Mouse (Mus musculus): Measurements from ENCODE around the gene Tex44. TPM values are rescaled to one million over a fixed set of nuclear protein-coding genes. Genes with fewer than 3 reads are reported as not detected.

The Tex44 gene
- polyA plus RNA-seq, 1 experiment from 2014 or later: not detected

DNA sequence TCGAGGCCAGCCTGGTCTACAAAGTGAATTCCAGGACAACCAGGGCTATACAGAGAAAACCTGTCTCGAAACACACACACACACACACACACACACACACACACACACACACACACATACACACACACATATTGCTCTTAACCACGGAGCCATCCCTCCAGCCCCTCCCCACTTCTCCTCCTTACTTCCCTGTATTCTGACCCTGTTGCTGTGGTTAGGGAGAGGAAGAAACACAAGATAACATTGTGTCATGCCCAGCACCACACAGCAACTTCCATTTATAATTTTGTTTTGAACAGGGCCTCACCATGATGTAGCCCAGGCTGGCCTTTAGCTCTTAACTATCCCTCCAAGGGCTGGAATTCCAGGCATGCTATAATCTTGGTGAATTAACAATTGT lies 26.8 kb upstream of the Tex44 start:
- Histone ChIP-seq H3K27me3 (no peaks in the 10 kb centered on the region), H3K27ac (no peak overlapping the region), H3K4me3 (no peak overlapping the region), H3K9me3 (no peaks in the 10 kb centered on the region), H3K4me1 (no peaks in the 10 kb centered on the region; the same call in 1 of the 2 replicates), H3K4me2 (replicated peaks) (no peak overlapping the region), H3K36me3 (no peaks in the 10 kb centered on the region), H3K9ac (no peak overlapping the region)
- ATAC-seq (ENCODE audit: insufficient number of reproducible peaks, insufficient read depth, low FRiP score, low TSS enrichment): no peak
- WGBS: 74% methylated on average over 3 of the region's 3 CpGs

DNA sequence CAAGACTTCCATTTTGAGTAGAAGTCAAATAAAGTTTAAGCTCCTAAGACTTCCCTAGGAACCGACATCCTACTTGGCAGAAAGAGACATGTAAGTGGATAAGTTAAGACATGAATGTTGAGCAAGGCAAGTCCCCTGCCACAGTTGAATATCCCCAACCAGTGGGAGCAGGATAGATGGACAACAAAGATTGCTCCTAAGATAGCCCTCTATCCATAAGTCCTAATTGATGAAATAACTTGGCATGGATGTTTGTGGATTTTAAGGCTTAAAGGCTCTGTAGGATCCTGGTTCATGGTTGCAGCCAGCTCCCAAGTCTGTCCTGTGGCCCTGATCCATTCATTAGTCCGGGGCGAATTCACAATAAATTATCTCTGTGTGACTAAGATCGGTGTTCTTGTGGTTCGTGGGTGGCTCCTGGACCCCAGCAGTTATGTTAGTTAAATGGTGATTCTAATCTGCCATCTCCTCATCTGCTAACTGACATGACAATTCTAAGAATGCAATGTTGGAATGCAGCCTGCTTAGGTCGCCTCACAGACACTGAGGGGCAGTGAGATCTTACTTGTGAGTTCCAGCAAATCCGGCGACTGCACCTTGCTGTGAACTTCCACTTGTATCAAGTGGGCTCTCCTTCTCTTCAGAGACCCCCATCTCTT lies 25.9 kb upstream of the Tex44 start:
- no peak overlapping the region for H3K27ac ChIP-seq
- no peak for ATAC-seq (ENCODE audit: insufficient number of reproducible peaks, insufficient read depth, low FRiP score, low TSS enrichment)
- WGBS: 74% methylated on average over 8 of the region's 8 CpGs

GRCm38 (mm10) chr1:86404834-86405233 lies 21.3 kb upstream of the Tex44 start:
- H3K27me3 ChIP-seq: no peaks in the 10 kb centered on the region
- no peaks in the 10 kb centered on the region for H3K4me1 ChIP-seq
- no peaks in the 10 kb centered on the region for H3K36me3 ChIP-seq
- no peaks in the 10 kb centered on the region for H3K9me3 ChIP-seq
- no peak overlapping the region for H3K4me2 ChIP-seq (replicated peaks)
- 62% methylated on average over 5 of the region's 5 CpGs for WGBS
- no peak for ATAC-seq (ENCODE audit: insufficient number of reproducible peaks, insufficient read depth, low FRiP score, low TSS enrichment)
- H3K9ac ChIP-seq: no peak overlapping the region
- H3K4me3 ChIP-seq: no peak overlapping the region
- H3K27ac ChIP-seq: no peak overlapping the region

More for the DNA sequence above, 25.9 kb upstream of the Tex44 start:
- Histone ChIP-seq H3K9ac (no peak overlapping the region), H3K9me3 (no peaks in the 10 kb centered on the region), H3K4me2 (replicated peaks) (no peak overlapping the region), H3K4me1 (no peaks in the 10 kb centered on the region; the same call in 1 of the 2 replicates), H3K36me3 (no peaks in the 10 kb centered on the region), H3K27me3 (no peaks in the 10 kb centered on the region), H3K4me3 (no peak overlapping the region)

- no peak overlapping the region for H3K4me2 ChIP-seq (replicated peaks)
- ATAC-seq (ENCODE audit: insufficient number of reproducible peaks, insufficient read depth, low FRiP score, low TSS enrichment): no peak
- 77% methylated on average over 4 of the region's 4 CpGs for WGBS
- H3K27ac ChIP-seq: no peak overlapping the region
- H3K27me3 ChIP-seq: no peaks in the 10 kb centered on the region
- H3K9ac ChIP-seq: no peak overlapping the region
- H3K4me3 ChIP-seq: no peak overlapping the region
- no peaks in the 10 kb centered on the region for H3K9me3 ChIP-seq
- H3K4me1 ChIP-seq: no peaks in the 10 kb centered on the region
- H3K36me3 ChIP-seq: no peaks in the 10 kb centered on the region
These were observed 19.8 kb upstream of the Tex44 start for GRCm38 (mm10) chr1:86406313-86406712.

DNA sequence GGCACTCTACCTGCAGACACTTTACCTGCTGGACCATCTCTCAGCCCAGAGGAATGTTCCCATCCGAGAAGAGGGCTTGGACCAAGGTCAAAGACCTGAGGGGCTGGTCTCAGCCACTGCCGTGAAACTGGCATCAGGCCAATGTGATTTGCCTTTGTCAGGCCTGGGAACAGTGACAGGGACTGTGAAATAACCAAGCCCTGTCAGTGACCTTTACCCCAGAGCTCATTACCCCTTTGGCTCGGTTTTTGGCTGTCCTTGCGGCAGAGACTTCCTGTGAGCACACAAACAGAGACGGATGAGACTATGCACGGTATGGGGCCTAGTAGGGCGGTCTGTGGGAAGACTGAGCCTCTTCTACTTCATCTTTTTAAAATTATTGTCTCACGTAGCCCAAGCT lies 19.2 kb upstream of the Tex44 start:
- Histone ChIP-seq H3K9ac (no peak overlapping the region), H3K9me3 (no peaks in the 10 kb centered on the region), H3K4me1 (no peaks in the 10 kb centered on the region), H3K4me3 (no peak overlapping the region), H3K27me3 (no peaks in the 10 kb centered on the region), H3K36me3 (no peaks in the 10 kb centered on the region), H3K4me2 (replicated peaks) (no peak overlapping the region), H3K27ac (no peak overlapping the region)
- ATAC-seq (ENCODE audit: insufficient number of reproducible peaks, insufficient read depth, low FRiP score, low TSS enrichment): no peak
- WGBS: 65% methylated on average over 8 of the region's 8 CpGs

DNA sequence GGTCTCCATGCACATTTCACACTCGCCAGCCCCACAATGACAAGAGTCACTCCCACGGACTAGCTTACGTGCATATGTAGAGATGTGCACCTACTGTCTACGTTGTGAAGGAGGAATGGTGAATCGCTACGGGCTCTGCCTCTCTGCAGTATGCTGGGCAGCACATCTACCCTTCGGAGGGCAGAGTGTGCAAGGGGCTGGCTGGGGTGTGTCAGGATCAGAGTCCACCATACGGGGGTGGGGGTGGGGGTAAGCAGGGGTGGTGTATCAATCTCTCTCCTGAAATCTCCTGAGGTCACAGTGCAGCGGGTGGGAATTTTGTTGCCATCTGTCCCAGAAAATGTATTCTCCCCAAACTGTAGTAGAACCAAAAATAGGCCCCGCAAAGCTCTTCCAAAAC lies 17.6 kb upstream of the Tex44 start:
- H3K4me1 ChIP-seq: no peaks in the 10 kb centered on the region
- H3K4me3 ChIP-seq: no peak overlapping the region
- no peaks in the 10 kb centered on the region for H3K27me3 ChIP-seq
- H3K9me3 ChIP-seq: no peaks in the 10 kb centered on the region
- no peak for ATAC-seq (ENCODE audit: insufficient number of reproducible peaks, insufficient read depth, low FRiP score, low TSS enrichment)
- no peak overlapping the region for H3K9ac ChIP-seq
- H3K36me3 ChIP-seq: no peaks in the 10 kb centered on the region
- H3K4me2 ChIP-seq (replicated peaks): no peak overlapping the region
- 78% methylated on average over 10 of the region's 10 CpGs for WGBS
- no peak overlapping the region for H3K27ac ChIP-seq

- Histone ChIP-seq H3K27me3 (no peaks in the 10 kb centered on the region), H3K9me3 (no peaks in the 10 kb centered on the region), H3K4me2 (replicated peaks) (no peak overlapping the region), H3K36me3 (no peaks in the 10 kb centered on the region), H3K9ac (no peak overlapping the region), H3K4me3 (no peak overlapping the region), H3K4me1 (no peaks in the 10 kb centered on the region), H3K27ac (no peak overlapping the region)
- 84% methylated on average over 2 of the region's 2 CpGs for WGBS
- ATAC-seq (ENCODE audit: insufficient number of reproducible peaks, insufficient read depth, low FRiP score, low TSS enrichment): no peak
These were observed 16.7 kb upstream of the Tex44 start for GRCm38 (mm10) chr1:86409476-86409875.

DNA sequence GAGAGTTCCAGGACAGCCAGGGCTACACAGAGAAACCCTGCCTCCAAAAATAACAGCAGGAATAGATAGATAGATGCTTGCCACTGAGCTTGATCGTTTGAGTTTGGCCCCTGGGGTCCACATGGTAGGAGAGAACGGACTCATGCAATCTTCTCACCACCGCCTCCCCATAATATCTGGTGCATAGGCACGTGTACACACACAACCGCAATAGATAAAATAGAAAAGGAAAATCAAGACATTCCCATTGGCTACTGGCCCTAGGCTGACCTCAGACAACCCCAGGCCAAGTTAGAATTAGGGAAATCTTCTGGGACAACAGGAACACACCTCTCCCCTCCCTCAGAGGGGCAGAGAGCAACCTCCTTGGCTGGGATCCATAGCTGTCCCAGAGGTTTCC lies 11.4 kb upstream of the Tex44 start:
- H3K27ac ChIP-seq: no peak overlapping the region
- WGBS: 81% methylated on average over 5 of the region's 5 CpGs
- no peak overlapping the region for H3K9ac ChIP-seq
- H3K4me2 ChIP-seq (replicated peaks): no peak overlapping the region
- no peaks in the 10 kb centered on the region for H3K4me1 ChIP-seq
- no peak overlapping the region for H3K4me3 ChIP-seq
- no peaks in the 10 kb centered on the region for H3K9me3 ChIP-seq
- no peak for ATAC-seq (ENCODE audit: insufficient number of reproducible peaks, insufficient read depth, low FRiP score, low TSS enrichment)
- no peaks in the 10 kb centered on the region for H3K36me3 ChIP-seq
- no peaks in the 10 kb centered on the region for H3K27me3 ChIP-seq

DNA sequence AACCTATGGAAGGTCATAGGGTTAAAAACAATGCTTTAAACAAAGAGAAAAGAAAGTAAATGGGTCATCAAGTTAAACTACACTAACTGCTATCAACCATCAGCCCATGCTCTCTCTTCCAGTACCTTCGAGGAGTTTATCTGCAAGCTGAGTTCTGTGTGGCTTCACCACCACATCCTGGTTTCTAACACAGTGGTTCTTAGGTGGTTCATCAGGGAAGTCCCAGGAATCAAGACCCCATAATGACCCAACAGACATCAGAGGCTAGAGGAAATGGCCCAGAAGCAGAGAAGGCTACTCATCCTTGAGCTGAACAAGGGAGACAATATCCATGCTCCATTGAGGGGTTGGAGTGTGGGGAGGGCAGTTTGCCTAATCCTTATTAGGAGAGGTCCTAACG lies 11.0 kb upstream of the Tex44 start:
- Histone ChIP-seq H3K9me3 (no peaks in the 10 kb centered on the region), H3K4me1 (no peaks in the 10 kb centered on the region), H3K27me3 (no peaks in the 10 kb centered on the region), H3K4me3 (no peak overlapping the region), H3K36me3 (no peaks in the 10 kb centered on the region), H3K27ac (no peak overlapping the region), H3K9ac (no peak overlapping the region), H3K4me2 (replicated peaks) (no peak overlapping the region)
- ATAC-seq (ENCODE audit: insufficient number of reproducible peaks, insufficient read depth, low FRiP score, low TSS enrichment): no peak
- 74% methylated on average over 2 of the region's 2 CpGs for WGBS

DNA sequence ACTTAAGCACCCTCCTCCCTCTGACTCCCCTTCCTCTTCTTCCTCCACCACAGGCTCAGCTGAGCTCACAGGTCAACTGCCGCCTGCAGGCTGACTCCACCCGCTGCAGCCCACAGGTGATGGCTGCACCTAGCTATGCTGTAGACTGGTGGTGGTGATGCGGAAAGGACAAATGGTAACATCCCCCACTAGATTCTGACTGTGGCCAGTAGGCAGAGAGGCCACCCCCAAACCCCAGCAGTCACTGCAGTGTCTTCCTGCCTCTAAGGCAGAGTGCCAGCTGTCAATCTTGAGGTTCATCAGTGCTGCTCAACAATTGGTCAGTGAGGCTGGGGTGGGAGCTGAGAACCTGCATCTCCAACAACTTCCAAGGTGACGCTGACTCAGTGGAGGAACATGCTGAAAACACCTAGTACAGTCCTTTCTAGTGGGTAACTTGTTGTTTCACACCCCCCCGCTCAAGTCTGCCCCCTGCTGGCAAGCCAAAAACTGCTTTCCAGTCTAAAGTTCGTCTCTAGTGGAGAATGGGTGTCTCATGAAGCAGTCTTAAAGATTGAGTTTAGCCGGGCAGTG lies 10.4 kb upstream of the Tex44 start:
- Histone ChIP-seq H3K4me2 (replicated peaks) (no peak overlapping the region), H3K27me3 (no peaks in the 10 kb centered on the region), H3K4me3 (no peak overlapping the region), H3K9me3 (no peaks in the 10 kb centered on the region), H3K27ac (no peak overlapping the region), H3K36me3 (no peaks in the 10 kb centered on the region), H3K9ac (no peak overlapping the region), H3K4me1 (no peaks in the 10 kb centered on the region)
- 67% methylated on average over 7 of the region's 7 CpGs for WGBS
- no peak for ATAC-seq (ENCODE audit: insufficient number of reproducible peaks, insufficient read depth, low FRiP score, low TSS enrichment)

- WGBS: 62% methylated on average over 6 of the region's 6 CpGs
These were observed 9.8 kb upstream of the Tex44 start for GRCm38 (mm10) chr1:86416321-86416720.

GRCm38 (mm10) chr1:86421007-86421406 lies 5.1 kb upstream of the Tex44 start:
- Histone ChIP-seq H3K27me3 (no peaks in the 10 kb centered on the region), H3K4me1 (peaks cover 10% of the 10 kb centered on the region; the same call in 1 of the 2 replicates), H3K9me3 (no peaks in the 10 kb centered on the region), H3K9ac (no peak overlapping the region), H3K4me3 (no peak overlapping the region), H3K4me2 (replicated peaks) (no peak overlapping the region), H3K27ac (no peak overlapping the region), H3K36me3 (no peaks in the 10 kb centered on the region)
- WGBS: 23% methylated on average over 10 of the region's 10 CpGs
- no peak for ATAC-seq (ENCODE audit: insufficient number of reproducible peaks, insufficient read depth, low FRiP score, low TSS enrichment)

More at GRCm38 (mm10) chr1:86416321-86416720, 9.8 kb upstream of the Tex44 start:
- no peaks in the 10 kb centered on the region for H3K27me3 ChIP-seq
- no peak overlapping the region for H3K4me2 ChIP-seq (replicated peaks)
- H3K9ac ChIP-seq: no peak overlapping the region
- H3K4me1 ChIP-seq: peaks cover 4% of the 10 kb centered on the region; the same call in 1 of the 2 replicates
- no peaks in the 10 kb centered on the region for H3K36me3 ChIP-seq
- no peak for ATAC-seq (ENCODE audit: insufficient number of reproducible peaks, insufficient read depth, low FRiP score, low TSS enrichment)
- H3K9me3 ChIP-seq: no peaks in the 10 kb centered on the region
- H3K27ac ChIP-seq: no peak overlapping the region
- no peak overlapping the region for H3K4me3 ChIP-seq

Data from embryonic facial prominence, embryonic 12.5 days (tissue).